ENCODE assay signal across 27 mouse cellular contexts in genomic region chr8:100362772-100363171, GRCm38 (mm10).
"Had no signal": no experiment of that assay in that cellular context is flagged by ENCODE, and none has a peak within 500 bp of the region (broad histone marks: within the 10 kb centered on the region; RNA-seq: fewer than 3 reads in every experiment).

No protein-coding gene starts in this region.

- H3K27me3 ChIP-seq: heart, embryonic 13.5 days; heart, embryonic 15.5 days; hindbrain, embryonic 13.5 days; hindbrain, embryonic 15.5 days; kidney, embryonic 15.5 days; limb, embryonic 13.5 days; limb, embryonic 15.5 days; liver, embryonic 12.5 days had no signal

- DNase-seq: gastrocnemius, postnatal 14 days; gastrocnemius, postnatal 36 days; heart, adult 11 months; heart, adult 2 months; heart, postnatal 14 days; heart, postnatal 36 days; kidney, adult 11 months; kidney, adult 2 months; kidney, adult 9 months; kidney, postnatal 14 days; kidney, postnatal 36 days; layer of hippocampus, adult 9-11 months; layer of hippocampus, postnatal 36 days; left cerebral cortex, postnatal 4 days had no signal

- H3K4me3 ChIP-seq: heart, adult 2 months; heart, embryonic 13.5 days; heart, embryonic 15.5 days; hindbrain, embryonic 13.5 days; hindbrain, embryonic 15.5 days; kidney, embryonic 15.5 days; limb, embryonic 13.5 days; limb, embryonic 15.5 days; liver, embryonic 12.5 days had no signal

- H3K4me2 ChIP-seq: heart, embryonic 11.5 days; heart, embryonic 13.5 days; heart, embryonic 15.5 days; hindbrain, embryonic 13.5 days; hindbrain, embryonic 15.5 days; kidney, embryonic 15.5 days; limb, embryonic 13.5 days; limb, embryonic 15.5 days; liver, embryonic 12.5 days had no signal

- H3K27ac ChIP-seq: heart, adult 2 months; heart, embryonic 13.5 days; heart, embryonic 15.5 days; hindbrain, embryonic 13.5 days; hindbrain, embryonic 15.5 days; hindbrain, postnatal 0 days; kidney, embryonic 15.5 days; kidney, postnatal 0 days; limb, embryonic 13.5 days; limb, embryonic 15.5 days; liver, embryonic 12.5 days; liver, embryonic 14.5 days had no signal

- H3K36me3 ChIP-seq: heart, embryonic 13.5 days; heart, embryonic 15.5 days; hindbrain, embryonic 13.5 days; hindbrain, embryonic 15.5 days; kidney, embryonic 15.5 days; limb, embryonic 13.5 days; limb, embryonic 15.5 days; liver, embryonic 12.5 days had no signal

- ATAC-seq: hindbrain, postnatal 0 days; intestine, embryonic 16.5 days; liver, embryonic 12.5 days had no signal

- H3K9me3 ChIP-seq: heart, embryonic 13.5 days; heart, embryonic 15.5 days; hindbrain, embryonic 15.5 days; kidney, embryonic 15.5 days; limb, embryonic 13.5 days; limb, embryonic 15.5 days; liver, embryonic 12.5 days had no signal

- H3K4me1 ChIP-seq: heart, embryonic 13.5 days; heart, embryonic 15.5 days; hindbrain, embryonic 13.5 days; hindbrain, embryonic 15.5 days; kidney, embryonic 15.5 days; limb, embryonic 13.5 days; limb, embryonic 15.5 days; liver, embryonic 12.5 days had no signal

- H3K9ac ChIP-seq: heart, embryonic 13.5 days; heart, embryonic 15.5 days; hindbrain, embryonic 13.5 days; hindbrain, embryonic 15.5 days; kidney, embryonic 15.5 days; limb, embryonic 13.5 days; limb, embryonic 15.5 days; liver, embryonic 12.5 days; liver, embryonic 14.5 days had no signal
